Mouse (Mus musculus): ENCODE results near the gene Galntl6.

The Galntl6 gene

DNA sequence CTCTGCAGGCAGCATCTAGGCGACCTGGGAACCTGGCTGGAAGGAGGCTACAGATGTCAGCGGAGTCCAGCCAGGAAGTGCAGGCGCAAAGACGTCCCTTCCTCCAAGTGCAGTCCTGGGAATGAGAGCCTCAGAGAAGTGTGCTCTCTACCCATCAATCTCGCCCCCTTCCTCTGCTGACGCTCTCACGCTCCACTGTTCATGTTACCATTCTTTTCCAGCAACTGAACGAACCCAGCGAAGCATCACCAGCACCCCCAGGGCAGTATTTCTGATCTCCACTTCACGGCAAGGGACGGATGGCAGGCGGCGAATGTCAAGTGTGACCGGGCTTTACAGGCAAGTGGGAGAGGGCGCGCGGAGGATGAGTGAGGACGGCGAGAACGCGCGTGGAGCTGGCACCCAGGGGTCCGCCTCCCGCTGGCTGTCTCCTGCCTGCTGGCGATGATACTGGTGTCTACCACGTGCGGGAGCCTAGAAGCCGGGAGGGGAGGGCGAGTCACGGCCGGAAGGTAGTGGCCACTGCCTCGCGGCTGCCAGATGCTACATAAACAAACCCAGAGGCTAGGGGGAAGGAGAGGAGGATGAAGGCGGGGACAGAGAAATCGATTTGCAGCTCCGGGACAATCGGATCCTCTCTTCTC lies at the start of gene Galntl6:
Gene Galntl6, minus strand, starts transcription at position 445 of the 644 bp plus-strand sequence.
- DNase-seq (ENCODE audit: low spot score in 2 of 2), result peak; percentile 35 to 57

DNA sequence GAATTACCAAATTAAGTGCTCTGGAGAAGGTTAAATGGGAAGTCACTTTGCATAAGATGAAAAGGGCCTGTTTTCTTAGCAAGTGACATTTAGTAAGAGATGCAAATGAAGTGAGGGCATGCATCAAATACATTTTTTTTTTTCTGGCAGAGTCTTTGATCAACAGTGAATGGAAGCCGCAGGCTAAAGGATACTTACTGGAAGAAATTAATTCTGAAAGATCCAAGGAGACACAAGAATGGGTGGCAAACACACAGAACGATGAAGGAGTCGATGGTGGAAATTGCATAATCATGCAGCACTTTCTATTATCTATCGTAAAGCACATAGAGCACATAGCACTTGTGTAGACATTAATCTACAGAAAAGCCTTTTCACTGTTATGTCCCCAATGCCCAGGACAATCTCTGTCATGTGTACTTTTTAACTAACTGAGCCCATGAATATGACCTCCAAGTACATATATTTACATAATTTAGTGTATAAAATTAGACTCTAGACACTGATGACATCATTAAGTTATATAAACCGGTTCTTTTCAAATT lies 44.8 kb upstream of the Galntl6 start:
- no peak for DNase-seq (ENCODE audit: low spot score in 2 of 2)

DNA sequence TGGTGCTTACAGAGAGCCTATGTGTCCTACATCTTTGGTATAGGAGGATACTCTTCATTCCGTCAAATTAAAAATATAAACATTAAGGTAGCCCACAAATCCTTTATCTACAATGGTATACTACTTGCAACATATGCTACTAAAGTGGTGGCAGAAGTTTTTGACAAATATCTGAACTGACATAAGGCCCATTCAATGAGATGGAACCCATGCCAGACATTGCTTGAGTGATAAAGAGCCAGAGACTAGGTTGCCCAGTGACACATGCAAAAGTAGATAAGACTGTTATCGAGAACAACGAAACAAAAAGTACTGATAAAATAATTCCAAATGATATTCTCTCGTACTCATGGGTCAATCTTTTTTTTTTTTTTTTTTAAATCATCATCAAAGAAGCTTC lies 31.3 kb upstream of the Galntl6 start:
- DNase-seq (ENCODE audit: low spot score in 2 of 2), result no peak

DNA sequence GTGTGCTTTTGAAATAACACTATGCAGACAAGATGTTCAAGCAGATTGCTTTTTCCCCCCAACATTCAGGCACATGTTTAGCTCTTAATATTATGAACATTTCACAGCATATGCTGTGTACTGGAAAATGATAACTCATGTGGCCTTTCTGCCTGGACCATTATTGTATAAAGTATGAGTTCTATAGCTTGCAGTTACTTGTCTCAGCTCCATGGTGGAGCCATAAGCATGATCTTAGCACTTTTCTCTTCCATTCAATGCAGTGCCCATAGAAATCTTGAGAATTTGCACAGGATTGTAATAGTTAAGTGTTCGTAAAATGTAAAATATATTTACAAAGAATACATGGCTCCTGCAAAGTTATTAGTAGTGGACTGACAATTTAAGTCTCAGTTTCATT lies 18.6 kb upstream of the Galntl6 start:
- DNase-seq (ENCODE audit: low spot score in 2 of 2), result no peak

DNA sequence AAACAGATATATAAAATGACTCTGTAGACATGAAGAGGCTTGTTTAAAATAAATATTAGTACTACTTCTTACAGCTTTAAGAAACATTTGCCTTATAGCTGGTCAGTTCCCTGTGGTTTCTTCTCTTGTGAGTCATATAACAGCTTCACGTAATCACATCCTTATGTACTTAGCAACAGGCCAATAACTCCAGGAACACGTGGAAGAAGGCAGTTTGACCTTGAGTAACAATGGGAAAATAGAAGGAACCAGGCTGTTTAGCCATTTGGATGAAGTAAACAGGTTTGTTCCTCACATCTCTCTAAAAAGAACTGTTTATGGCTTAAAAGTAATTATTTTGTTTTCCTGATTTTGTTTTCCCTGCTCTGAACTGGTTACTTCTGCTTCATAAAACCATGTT lies 2.7 kb upstream of the Galntl6 start:
- no peak for DNase-seq (ENCODE audit: low spot score in 2 of 2)

DNA sequence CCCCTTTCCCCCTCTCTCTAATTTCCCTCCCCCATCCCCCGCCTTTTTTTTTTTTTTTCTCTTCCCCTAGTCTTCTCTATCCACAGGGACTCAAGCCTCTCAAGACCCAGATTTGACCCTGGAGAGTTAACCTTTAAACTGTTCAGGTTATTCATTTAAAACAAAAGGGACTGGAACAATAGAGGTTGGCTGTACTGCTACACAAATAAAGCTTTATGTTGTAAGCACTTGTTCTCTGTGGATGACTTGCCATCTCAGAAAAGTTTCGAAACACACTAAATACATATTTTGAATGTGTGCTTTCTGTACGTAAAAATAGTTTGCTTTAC lies 1.2 kb upstream of the Galntl6 start:
- no peak for DNase-seq (ENCODE audit: low spot score in 2 of 2)

DNA sequence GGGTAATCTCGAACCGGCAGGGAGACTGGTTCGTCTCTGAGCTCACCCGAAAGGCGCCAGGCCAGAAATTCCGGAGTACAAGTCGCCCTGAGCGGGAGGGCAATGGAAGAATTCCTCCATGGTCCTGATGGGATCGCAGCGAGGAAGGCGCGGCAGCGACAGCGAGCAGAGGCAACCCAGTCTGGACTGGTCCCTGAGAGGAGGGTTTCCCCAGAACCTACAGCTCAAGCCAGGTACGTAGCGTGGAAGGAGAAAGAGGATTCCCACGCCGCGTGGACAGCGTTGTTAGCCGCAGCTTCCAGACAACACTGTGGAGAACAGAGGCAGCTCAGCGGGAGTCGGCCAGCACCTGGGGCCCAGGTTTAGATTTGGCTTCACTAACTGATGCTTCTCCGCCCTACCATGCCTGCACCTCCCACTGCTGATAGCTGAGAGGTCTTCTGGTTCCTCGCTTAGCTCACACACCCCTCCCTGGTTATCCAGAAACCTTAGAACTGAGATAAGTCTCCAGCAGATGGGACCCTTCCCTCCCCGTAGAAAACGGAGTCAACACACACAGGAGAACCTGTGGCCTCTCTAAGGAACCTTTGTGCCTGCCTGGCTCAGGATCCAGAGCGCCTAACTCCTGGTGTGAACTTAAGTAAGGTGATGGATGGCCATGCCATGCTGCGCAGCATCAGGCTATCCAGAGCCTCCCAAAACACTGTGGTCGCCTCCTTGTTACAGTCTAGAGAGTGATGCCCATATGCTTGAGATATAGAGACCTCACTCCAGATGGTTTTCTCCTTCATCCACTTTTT lies 600 bp upstream of the Galntl6 start:
- DNase-seq (ENCODE audit: low spot score in 2 of 2), result peak; percentile 19 to 22

DNA sequence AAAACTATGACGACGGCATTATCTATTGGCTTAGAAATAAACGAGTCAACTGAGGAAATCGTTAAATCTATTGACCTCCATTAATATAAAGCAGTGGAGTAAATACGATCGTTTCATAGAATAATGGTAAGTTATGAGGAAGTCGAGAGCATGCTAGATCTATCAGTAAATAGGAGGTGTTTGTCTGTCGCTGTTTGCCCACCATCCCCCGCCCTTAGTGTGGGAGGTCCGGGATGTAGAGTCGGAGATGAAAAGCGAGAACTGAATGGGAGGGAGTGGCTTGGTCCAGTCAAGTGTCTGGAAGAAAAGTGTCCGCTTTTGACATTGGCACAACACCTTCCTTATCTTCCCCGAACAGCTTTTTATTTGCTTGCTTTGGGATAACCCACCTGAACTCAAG lies 763 bp downstream of the Galntl6 start, which contains the start of gene BC030500:
Gene BC030500, plus strand, starts transcription at position 79 of the 400 bp plus-strand sequence.
- no peak for DNase-seq (ENCODE audit: low spot score in 2 of 2)

DNA sequence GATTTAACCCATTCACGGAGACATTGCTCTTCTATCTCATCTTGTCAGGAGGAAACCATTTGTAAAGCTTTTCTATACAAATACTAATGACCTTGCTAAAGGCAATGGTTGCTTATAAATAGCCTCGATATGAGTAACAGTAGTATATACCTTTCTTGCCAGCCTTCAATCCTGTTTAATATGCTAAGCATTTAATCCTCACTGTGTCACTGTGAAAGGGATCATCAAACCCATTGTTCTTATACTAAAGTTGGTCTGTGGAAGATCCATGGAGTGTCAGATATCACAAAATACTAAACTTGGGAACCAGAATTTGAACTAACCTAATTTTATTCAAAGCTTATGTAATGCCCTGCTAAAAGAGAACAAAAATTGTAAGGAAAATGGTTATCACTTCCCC lies 8.0 kb downstream of the Galntl6 start:
- no peak for DNase-seq (ENCODE audit: low spot score in 2 of 2)

DNA sequence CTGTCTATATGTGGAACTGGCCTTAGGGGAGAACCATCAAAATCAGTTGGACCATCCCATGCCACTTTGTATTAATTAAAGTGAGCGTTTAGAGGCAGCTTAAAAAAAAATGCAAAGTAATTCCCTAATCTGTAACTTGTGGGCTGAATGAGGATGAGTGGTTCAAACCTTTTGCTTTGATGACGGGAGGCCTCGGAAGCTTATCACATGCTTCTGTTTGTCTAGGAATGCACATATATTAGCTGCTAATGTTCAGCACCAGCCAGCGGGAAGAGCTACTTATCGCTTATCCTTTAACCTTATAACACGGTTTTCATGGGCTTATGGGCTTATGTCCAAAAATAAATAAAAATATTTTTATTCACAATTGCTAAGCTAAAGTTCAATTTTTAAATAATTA lies 16.5 kb downstream of the Galntl6 start:
- no peak for DNase-seq (ENCODE audit: low spot score in 2 of 2)

DNA sequence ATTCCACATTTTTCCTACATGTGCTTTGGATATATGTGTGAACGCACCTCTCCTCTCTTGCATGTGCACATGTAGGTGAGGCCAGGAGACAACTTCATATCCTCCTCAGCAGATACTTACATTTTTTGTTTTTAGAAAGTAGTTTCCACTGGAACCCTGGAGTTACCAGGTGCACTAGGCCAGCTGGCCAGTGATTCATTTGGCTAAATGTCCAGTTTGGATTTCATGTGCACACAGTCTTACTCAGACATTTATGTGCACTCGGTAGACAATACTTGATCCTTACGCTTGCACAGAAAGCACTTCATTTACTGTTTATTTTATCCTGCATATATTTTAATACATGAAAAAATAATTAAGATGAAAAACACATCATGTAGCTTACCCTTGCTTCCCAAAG lies 21.8 kb downstream of the Galntl6 start:
- no peak for DNase-seq (ENCODE audit: low spot score in 2 of 2)

DNA sequence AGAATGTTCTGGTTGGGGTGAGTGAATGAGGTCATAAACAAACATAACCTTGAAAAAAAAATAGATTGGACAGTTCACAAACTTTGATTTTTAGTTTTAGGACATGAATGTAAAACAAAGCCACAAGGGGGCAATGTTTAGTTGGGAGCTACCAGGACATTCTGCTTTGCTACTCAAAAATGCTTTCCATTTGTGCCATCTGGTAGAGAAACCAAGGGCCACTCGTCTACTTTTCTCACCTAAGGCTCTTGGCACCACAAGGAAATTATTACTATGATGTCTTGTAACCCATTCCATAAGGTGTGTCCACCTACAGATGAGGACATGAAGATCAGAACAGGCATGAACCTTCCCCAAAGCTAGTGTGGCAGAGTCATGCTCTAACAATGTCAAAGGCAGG lies 26.0 kb downstream of the Galntl6 start:
- no peak for DNase-seq (ENCODE audit: low spot score in 2 of 2)

DNA sequence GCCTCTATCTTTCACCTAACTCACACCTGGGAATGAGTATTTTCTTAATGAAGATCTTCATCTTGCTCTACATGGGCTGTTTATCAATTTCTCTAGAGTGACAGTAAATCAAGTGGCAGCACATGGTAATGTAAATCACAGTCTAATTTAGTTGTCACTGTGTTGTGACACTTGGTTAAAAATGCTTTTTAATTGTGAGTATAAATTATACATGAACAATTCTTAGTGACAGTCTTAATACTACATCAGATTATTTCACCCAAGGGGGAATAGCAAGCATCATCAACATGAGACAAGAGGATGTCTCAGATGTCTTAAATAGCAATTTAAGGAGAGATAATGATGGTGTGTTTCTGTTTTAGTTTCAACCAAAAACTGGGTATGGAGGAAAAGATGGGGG lies 88.1 kb downstream of the Galntl6 start:
- DNase-seq (ENCODE audit: low spot score in 2 of 2), result no peak

DNA sequence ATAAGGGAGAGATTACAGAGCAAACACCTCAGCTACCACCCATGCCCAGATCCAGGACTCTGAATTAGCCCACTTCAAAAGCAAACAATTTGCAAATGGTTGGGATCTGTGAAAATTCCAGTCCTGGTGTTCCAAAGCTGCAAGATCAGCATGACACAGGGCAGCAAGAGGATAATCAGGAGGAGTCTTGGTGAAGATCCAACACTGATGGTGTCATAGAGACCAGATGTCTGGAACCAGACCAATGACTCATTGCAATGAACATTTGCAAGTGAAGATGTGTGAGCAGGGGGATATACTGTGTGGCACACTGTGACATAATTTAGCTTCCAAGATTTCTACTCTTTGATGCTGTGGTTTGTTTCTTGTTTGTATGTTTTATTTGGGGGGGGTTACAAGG lies 107.2 kb downstream of the Galntl6 start:
- DNase-seq (ENCODE audit: low spot score in 2 of 2), result no peak

DNA sequence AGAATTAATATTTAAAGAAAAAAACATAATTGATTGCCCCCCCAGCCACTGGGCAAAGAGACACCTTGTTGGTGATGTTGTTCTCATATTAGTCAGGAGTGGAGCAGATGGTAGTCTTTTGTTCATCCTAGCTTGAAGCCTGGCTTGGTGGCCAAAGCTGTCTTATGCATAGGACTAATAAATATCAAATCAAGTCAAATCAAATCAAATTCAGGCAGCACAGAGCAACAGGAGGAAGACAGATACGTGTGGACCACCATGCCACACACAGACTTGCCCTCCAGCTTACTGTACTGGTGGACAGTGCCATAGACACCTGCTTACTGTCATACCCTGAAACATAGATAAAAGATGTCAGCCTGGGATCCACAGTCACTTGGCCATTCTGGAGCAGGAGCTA lies 110.6 kb downstream of the Galntl6 start:
- no peak for DNase-seq (ENCODE audit: low spot score in 2 of 2)

DNA sequence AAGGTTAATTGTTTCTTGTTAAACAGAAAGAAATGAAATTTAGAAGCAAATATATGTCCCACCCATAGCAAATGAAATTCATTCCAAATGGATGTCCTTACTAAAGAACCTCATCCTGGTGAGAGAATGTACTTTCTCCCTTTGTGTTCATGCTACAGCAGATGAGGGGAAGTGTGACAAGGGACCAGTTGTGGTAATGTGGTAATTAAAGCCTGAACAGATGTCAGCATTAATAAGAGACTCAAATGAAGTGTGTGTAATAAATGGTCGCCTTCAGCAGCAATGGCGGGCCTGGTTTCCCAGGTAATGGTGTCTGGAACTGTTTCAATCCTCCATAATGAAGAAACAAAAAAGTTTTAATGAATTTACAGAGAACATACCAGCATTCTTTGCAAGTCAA lies 158.7 kb downstream of the Galntl6 start:
- no peak for DNase-seq (ENCODE audit: low spot score in 2 of 2)

DNA sequence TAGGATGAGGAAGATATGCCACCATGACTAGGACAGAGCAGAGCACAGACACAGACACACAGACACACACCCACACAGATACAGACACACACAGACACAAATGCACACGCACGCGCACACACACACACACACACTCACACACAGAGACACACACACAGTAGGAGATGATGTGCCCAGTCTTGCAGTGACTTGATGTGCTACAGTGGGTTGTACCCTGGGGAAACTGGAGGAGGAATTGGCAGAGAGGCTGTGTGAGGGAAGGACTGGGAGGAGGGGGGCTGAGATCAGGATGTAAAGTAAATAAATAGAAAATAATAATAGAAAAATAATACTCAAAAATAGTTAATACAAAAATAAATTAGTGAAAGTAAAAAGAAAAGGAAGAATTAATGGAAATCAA lies 174.5 kb downstream of the Galntl6 start:
- DNase-seq (ENCODE audit: low spot score in 2 of 2), result no peak

DNA sequence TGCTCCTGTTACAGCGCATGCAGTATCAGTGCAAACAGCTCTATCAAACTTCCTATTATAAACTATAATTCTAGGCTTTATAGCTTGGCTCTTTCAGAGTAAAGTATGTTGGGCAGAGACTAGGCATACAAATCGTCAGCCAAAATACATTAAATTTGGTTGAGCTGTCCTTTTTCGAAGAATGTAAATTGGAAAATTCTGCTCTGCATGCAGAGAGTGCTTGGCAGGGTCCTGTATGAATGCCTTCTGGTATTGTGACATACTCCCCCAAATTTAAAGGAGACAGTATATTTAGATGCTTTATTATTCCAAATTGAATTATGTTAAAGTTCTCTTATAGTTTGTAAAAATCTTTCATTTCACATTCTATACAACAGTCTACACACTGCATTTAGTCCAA lies 220.7 kb downstream of the Galntl6 start:
- no peak for DNase-seq (ENCODE audit: low spot score in 2 of 2)

DNA sequence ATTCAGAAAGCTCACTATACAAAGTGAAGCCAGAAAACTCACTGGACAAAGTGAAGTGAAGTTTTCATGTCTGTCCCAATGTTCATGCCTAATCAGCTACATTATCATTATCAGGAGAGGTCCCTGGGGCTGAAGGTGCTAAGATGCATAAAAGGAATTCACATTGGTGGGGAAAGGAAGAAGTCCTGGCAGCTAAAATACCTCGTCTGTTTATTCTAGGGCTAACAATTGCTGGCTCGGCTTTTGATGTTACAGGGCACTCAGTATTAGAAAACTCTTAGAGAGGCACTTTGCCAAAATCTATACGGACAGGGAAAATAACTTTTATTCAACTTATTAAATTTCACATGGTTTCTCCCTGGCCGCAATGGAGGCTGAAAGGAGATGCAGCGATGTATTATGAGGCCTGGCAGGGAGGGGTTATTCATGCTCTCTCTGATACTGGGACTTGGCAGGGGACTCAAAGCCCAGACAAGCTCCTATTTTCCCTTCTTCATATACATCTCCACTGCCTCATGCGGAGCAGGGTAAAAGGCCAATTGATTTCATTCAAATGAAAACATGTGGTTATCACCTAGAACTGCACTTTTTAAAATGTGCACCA lies 234.5 kb downstream of the Galntl6 start:
- DNase-seq (ENCODE audit: low spot score in 2 of 2), result no peak

DNA sequence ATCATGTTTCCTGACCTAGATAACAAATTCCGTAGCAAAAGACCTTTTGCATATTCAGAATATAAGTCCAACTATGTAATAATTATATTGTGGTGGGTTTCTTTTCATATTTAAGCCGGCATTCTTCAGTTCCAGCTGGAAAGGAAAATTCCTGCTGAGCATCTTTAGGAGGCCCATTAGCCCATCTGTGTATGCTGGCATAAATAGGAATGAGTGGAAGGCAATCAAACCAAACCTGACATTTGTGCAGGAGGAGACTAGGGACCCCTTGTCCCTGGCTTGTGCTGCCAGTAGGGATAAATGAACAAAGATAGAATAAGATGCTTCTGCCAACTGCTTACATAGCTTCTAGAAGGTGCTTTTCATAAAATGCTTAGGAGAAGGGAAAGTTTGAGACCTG lies 243.4 kb downstream of the Galntl6 start:
- no peak for DNase-seq (ENCODE audit: low spot score in 2 of 2)

DNA sequence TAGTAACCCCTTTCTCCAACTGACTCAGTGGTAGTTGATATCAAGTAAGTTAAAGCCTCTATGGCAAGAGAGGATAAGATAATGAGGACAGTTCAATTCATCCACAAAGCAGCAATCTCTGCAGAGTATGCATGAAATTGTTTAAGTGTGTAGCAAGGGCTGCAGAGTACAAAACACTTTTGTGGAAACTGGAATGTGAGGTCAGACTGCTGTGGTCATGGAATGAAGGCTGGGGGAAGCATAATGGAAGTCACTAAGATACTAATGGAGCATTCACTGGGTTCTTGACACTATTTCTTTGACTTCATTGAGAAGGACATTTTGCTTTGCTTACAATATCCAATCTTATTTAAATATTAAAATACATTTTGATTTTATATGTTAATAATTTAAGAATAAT lies 252.4 kb downstream of the Galntl6 start:
- no peak for DNase-seq (ENCODE audit: low spot score in 2 of 2)

DNA sequence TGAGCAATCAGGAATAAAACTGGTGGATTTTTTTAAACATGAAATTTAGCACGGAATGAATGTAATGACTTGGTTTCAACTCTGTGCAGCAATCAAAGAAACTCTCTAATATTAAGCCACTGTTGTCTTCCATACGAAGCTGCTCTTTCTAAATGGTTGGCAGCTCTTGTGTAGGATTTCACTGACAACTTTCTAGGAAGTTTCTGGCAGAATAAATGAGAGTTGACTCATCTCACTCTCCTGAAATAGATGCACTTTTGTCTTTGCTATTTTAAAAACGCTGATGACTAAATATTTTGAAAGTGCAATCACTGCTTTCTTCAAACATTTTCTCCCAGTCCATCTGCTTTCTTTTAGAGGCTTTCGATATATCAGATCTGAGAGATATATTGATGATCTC lies 256.8 kb downstream of the Galntl6 start:
- no peak for DNase-seq (ENCODE audit: low spot score in 2 of 2)

DNA sequence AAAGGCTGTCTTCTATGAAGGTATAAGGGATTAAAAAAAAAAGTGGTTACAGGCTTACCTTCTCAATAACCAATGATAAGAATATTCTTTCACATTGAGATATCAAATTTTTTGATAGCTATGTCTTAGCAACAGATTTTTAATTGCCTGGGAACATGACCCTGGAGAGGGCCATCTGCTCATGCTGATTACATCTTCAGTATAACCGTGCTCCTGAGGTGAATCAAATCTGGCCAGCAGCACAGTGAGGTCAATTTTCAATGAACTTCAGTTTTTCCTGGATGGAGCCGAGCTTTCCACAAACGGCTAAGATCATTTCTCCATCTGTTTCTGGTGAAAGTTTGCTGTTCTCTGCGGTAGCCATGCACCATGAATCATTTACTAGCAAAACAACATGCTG lies 306.0 kb downstream of the Galntl6 start:
- DNase-seq (ENCODE audit: low spot score in 2 of 2), result no peak
